Mouse (Mus musculus): ENCODE measurements around the gene Prss48. TPM values are rescaled to one million over a fixed set of nuclear protein-coding genes. Genes with fewer than 3 reads are reported as not detected.

Prss48 gene
- polyA plus RNA-seq (2016; fragmentation: Nextera tagmentation; extraction: Ambion mirVana), result not detected in 2 replicates

DNA sequence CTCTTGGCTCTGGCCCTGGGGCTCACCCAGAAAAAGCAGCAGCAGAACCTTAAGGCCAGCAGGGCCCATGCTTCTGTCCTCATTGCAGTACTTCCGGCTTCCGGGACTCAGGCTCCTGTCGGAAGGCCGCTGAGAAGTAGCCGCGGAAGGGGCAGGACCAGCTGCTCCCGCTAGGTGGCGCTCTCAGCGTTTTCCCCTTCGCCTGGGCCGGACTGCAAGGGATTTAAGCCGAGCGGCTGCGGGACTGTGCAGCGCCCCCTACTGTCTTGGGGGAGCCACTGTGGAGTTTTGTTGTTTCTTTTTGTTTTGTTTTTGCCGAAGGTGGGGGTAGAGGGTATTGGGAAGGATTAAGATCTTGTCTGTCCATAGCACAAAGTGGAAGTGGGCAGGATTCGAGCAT, at the start of gene Prss48:
Gene Prss48, minus strand, starts transcription at position 69 of the 400 bp plus-strand sequence.
- peak within 1 kb of the TSS; percentile 9; the same call in 1 of the 2 replicates for H3K4me2 ChIP-seq
- H3K4me3 ChIP-seq, result no peak within 1 kb of the TSS
- no peaks in the 10 kb centered on the region for H3K36me3 ChIP-seq
- no peaks in the 10 kb centered on the region for H3K27me3 ChIP-seq (replicated peaks)
- peak; percentile 33; the same call in 1 of the 2 replicates for ATAC-seq
- 69% methylated on average over 17 of the region's 17 CpGs for WGBS (ENCODE audit: insufficient replicate concordance)
- H3K9ac ChIP-seq, result no peak within 1 kb of the TSS
- H3K4me1 ChIP-seq, result peaks cover 30% of the 10 kb centered on the region
- 0 out of 2 replicates have a peak, but pooled peaks cover 5% of the 10 kb centered on the region for H3K9me3 ChIP-seq (replicated peaks)
- peak within 1 kb of the TSS; percentile 62 for H3K27ac ChIP-seq

DNA sequence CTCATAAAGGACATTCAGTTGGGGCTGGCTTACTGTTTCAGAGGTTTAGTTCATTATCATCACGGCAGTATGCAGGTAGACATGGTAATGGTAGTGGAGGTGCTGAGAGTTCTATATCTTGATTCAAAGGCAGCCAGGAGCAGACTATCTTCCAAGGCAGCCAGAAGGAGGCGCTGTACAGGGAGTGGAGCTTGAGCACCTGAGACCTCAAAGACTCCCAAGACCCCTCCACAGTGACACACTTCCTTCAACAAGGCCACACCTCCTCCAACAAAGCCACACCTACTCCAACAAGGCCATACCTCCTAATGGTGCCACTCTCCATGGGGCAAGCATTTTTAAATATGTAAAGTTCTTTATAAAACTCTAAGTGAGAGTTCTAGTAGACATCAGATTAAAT, 46.8 kb upstream of the Prss48 start:
- H3K4me3 ChIP-seq, result no peak overlapping the region
- H3K4me1 ChIP-seq, result no peaks in the 10 kb centered on the region
- H3K27me3 ChIP-seq (replicated peaks), result no peaks in the 10 kb centered on the region
- no peaks in the 10 kb centered on the region for H3K9me3 ChIP-seq (replicated peaks)
- 57% methylated on average over 2 of the region's 2 CpGs for WGBS (ENCODE audit: insufficient replicate concordance)
- peaks cover 15% of the 10 kb centered on the region for H3K36me3 ChIP-seq
- H3K9ac ChIP-seq, result no peak overlapping the region
- ATAC-seq, result no peak
- no peak overlapping the region for H3K4me2 ChIP-seq
- H3K27ac ChIP-seq, result no peak overlapping the region

DNA sequence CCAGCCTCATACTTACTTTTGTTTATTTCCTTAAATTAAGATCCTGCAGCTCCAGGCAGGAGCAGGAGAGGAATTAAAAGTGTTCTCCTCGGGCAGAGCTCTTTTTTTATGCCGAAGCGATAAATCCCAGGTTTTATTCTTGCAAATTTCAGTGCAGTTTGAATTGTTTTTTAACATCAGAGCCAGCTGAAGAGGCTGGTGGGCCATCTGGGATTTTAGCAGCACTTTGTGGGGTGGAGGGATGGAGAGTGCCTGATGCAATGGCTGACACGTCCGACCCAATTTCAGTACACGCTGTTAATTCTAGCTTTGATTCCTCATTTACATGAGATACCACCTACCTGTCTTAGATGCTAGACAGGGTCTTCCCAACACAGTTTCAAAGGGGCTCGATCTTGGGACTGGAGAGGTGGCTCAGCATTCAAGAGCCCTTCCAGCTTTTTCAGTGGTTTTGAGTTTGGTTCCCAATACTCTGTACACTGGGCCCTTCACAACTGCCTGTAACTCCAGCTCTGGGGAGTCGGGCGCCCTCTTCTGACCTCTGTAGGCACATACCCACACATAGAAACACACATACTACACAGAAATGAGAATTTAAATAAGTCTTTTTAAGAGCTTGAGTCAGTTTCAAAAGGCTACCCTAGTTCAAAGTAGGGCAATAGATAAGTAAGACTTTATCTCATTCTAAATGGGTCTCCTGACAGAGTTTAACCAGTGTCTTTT, 45.6 kb upstream of the Prss48 start:
- ATAC-seq, result no peak
- H3K4me3 ChIP-seq, result no peak overlapping the region
- no peak overlapping the region for H3K4me2 ChIP-seq
- no peak overlapping the region for H3K27ac ChIP-seq
- no peaks in the 10 kb centered on the region for H3K9me3 ChIP-seq (replicated peaks)
- 81% methylated on average over 9 of the region's 9 CpGs for WGBS (ENCODE audit: insufficient replicate concordance)
- peaks cover 19% of the 10 kb centered on the region for H3K36me3 ChIP-seq
- H3K9ac ChIP-seq, result no peak overlapping the region
- H3K4me1 ChIP-seq, result no peaks in the 10 kb centered on the region
- no peaks in the 10 kb centered on the region for H3K27me3 ChIP-seq (replicated peaks)

DNA sequence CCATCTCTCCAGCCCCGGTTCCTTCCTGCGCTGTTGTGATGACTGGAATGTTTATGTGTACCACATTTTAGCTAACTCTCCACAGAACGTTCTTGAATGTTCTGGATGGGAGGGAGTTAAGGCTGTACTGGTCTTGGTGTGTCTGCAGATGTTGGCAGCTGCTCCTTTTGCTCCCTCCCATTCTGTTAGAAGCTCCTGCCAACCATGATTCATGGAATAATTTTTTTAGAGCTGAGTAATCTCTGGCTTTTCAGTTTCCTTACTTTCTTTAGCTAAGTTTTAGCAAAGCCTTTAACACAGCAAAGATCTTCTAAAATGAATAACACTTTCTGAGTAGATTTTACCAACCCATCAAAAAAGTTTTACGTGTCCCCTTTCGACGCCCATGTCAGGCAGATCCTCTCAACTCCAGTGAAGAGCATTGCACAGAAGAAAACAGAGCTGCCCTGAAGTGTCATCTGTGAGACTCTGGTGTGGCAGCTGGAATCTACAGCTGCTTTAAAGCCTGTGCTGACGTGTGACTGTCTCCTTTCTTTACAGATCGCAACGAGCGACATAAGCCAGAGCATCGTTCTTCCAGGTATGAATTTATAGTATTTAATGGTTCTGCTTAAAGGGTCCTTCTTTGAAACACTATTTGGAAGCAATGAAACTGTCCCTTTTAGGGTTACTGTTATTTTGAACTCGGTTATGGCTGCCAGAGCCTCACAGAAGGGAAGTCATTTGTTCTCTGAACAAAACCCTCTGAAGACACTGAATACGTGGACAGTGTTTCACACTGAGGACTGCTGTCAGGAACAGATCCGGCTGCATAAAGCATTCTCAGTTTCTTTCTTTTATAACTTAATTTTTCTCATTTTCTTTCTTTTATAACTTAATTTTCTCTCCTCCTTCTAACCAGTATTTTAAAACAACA, 38.3 kb upstream of the Prss48 start:
- Histone ChIP-seq H3K27me3 (replicated peaks) (no peaks in the 10 kb centered on the region), H3K4me2 (no peak overlapping the region), H3K4me3 (no peak overlapping the region), H3K36me3 (peaks cover 10% of the 10 kb centered on the region), H3K9ac (no peak overlapping the region), H3K4me1 (0 out of 2 replicates have a peak, but pooled peaks cover 4% of the 10 kb centered on the region), H3K9me3 (replicated peaks) (no peaks in the 10 kb centered on the region), H3K27ac (no peak overlapping the region)
- whole genome bisulfite sequencing (ENCODE audit: insufficient replicate concordance), result 72% methylated on average over 14 of the region's 14 CpGs
- no peak for ATAC-seq

DNA sequence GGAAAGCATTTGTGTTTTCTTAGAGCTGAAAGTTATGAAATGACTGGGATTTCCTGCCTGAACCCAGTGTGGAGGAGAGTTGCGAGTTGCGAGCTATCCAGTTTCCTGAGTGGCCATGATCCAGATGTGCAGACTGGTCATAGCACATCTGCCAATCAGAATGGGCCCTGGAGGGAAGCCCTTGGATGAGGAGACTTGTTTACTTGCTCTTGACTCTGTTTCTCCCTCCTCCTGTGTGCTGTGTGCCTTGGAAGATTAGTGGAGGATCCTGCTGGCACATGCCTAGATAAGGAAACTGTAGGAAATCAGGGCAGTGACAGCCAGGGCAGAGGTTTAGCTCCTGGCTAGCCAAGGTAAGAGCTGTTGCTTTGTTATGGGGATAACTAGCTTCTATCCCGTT, 36.4 kb upstream of the Prss48 start:
- peaks cover 10% of the 10 kb centered on the region for H3K36me3 ChIP-seq
- ATAC-seq, result no peak
- WGBS (ENCODE audit: insufficient replicate concordance), result 57% methylated on average over 3 of the region's 3 CpGs
- no peak overlapping the region for H3K9ac ChIP-seq
- no peak overlapping the region for H3K27ac ChIP-seq
- H3K4me3 ChIP-seq, result no peak overlapping the region
- peaks cover 7% of the 10 kb centered on the region; the same call in 1 of the 2 replicates for H3K4me1 ChIP-seq
- H3K9me3 ChIP-seq (replicated peaks), result no peaks in the 10 kb centered on the region
- H3K27me3 ChIP-seq (replicated peaks), result no peaks in the 10 kb centered on the region
- no peak overlapping the region for H3K4me2 ChIP-seq

DNA sequence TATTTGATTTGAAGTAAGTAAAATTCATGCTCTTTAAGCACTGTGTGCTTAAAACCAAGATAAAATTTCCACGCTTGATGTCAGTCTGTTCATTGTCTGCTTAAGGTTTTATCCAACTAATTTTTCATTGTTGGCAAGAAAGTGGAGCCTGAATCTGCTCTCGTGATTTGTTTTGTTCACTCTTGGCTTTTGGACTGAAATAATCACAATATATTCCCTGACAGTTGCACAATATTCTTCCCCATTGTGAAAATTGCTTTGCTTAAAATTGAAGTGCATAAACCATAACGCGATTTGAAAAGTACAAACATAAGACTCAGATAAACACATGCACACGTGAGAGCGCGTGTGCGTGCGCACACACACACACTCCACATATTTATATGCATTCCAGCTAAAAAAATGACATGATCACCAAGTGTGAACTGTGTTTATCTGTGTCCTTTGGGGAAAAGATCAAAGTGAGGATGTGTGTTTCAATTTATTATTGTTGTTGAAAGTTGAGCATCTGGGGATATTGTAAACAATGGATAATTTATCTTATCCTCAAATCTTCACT, 35.7 kb upstream of the Prss48 start:
- no peaks in the 10 kb centered on the region for H3K9me3 ChIP-seq (replicated peaks)
- H3K36me3 ChIP-seq, result peaks cover 6% of the 10 kb centered on the region
- no peak overlapping the region for H3K9ac ChIP-seq
- H3K27me3 ChIP-seq (replicated peaks), result no peaks in the 10 kb centered on the region
- ATAC-seq, result no peak
- H3K27ac ChIP-seq, result no peak overlapping the region
- WGBS (ENCODE audit: insufficient replicate concordance), result 87% methylated on average over 9 of the region's 9 CpGs
- no peak overlapping the region for H3K4me3 ChIP-seq
- H3K4me2 ChIP-seq, result no peak overlapping the region
- H3K4me1 ChIP-seq, result peaks cover 10% of the 10 kb centered on the region; the same call in 1 of the 2 replicates

DNA sequence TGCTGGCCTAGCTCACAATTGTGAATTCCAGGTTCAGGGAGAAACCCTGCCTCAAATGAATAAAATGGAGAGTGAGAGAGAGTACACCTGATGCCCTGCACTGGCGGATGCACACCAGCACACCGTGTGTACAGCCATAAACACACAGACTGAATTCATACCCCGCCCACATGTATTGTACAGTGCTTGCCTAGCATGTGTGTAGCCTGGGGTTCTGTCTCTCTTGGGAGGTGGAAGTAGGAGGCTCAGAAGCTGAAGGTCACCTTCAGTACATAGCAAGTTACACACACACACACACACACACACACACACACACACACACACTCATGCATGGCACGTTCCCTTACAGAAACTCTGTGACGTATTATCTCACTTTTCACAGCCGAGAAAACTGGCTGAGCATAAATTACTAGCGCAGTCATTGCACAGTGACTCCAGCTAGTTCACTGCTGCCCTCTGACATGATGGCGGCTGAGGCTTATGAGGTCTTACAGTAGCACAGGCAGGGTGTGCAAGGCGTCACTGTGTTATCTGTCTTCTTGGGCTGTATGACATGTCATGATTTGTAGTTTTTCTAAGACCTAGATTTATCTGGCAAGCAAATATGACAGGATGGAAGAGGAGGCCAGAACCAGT, 31.3 kb upstream of the Prss48 start:
- H3K36me3 ChIP-seq, result no peaks in the 10 kb centered on the region
- peaks cover 14% of the 10 kb centered on the region for H3K4me1 ChIP-seq
- H3K4me2 ChIP-seq, result no peak overlapping the region
- H3K27me3 ChIP-seq (replicated peaks), result no peaks in the 10 kb centered on the region
- no peaks in the 10 kb centered on the region for H3K9me3 ChIP-seq (replicated peaks)
- no peak overlapping the region for H3K27ac ChIP-seq
- WGBS (ENCODE audit: insufficient replicate concordance), result 60% methylated on average over 9 of the region's 9 CpGs
- no peak overlapping the region for H3K4me3 ChIP-seq
- ATAC-seq, result no peak
- no peak overlapping the region for H3K9ac ChIP-seq

DNA sequence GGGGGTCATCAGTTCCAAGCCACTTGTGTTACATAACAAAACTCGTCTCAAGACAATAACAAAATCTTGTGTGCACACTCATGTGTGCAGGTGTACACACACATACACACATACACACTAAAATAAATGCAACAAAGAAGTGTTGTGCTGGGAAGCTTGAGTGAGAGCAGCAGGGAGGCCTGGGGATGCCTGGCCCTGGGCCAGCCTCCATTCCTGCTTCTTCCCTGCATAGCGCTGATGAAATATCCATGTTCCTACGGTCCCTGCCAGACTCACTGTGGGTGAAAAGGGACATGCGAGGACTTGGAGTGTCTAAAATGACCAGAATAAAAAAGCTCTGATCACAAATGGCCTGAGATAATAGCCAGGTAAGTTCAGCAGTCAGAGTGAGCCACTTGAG, 28.3 kb upstream of the Prss48 start:
- ATAC-seq, result no peak
- Histone ChIP-seq H3K27ac (no peak overlapping the region), H3K9me3 (replicated peaks) (no peaks in the 10 kb centered on the region), H3K9ac (no peak overlapping the region), H3K4me3 (no peak overlapping the region), H3K4me1 (peaks cover 19% of the 10 kb centered on the region), H3K27me3 (replicated peaks) (no peaks in the 10 kb centered on the region), H3K4me2 (no peak overlapping the region), H3K36me3 (no peaks in the 10 kb centered on the region)
- 71% methylated on average over 4 of the region's 4 CpGs for WGBS (ENCODE audit: insufficient replicate concordance)

DNA sequence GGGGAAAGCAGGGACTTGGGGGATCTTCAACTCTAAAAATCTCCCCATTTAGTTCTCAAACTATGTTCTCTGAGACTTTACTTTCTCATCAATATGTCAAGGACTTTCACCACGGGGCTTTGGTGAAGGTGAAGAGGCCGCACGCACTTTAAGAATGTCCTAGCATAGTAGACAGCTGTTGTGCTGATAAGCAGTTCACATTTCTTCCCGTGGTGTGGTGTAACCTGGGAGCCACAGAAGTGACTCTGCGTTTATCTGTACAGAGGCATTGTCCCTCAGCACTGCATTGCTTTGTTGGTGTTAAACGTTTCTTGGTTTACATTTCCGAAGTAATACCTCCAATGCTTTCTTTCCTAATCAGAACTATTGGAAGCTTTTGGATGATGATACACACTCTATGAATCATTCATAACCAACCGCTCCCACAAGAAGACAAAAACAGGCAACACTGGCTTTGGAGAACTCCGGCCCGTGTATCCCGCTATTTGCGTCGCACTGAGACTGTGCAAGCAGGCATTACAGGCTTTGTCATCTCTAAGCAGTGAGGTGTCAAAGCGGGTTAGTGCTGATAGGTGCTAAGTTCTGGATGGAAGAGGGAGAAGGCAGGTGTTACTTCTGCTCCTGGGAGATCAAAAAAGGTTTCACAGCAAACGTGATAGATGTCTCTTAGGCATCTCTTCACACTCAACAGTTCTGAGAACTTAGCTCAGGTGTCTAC, 26.5 kb upstream of the Prss48 start:
- no peak overlapping the region for H3K27ac ChIP-seq
- no peak overlapping the region for H3K9ac ChIP-seq
- no peak overlapping the region for H3K4me3 ChIP-seq
- ATAC-seq, result peak; percentile 61; the same call in 1 of the 2 replicates
- WGBS (ENCODE audit: insufficient replicate concordance), result 54% methylated on average over 15 of the region's 15 CpGs
- H3K9me3 ChIP-seq (replicated peaks), result no peaks in the 10 kb centered on the region
- H3K4me1 ChIP-seq, result peaks cover 17% of the 10 kb centered on the region
- H3K4me2 ChIP-seq, result no peak overlapping the region
- H3K27me3 ChIP-seq (replicated peaks), result no peaks in the 10 kb centered on the region
- H3K36me3 ChIP-seq, result no peaks in the 10 kb centered on the region

DNA sequence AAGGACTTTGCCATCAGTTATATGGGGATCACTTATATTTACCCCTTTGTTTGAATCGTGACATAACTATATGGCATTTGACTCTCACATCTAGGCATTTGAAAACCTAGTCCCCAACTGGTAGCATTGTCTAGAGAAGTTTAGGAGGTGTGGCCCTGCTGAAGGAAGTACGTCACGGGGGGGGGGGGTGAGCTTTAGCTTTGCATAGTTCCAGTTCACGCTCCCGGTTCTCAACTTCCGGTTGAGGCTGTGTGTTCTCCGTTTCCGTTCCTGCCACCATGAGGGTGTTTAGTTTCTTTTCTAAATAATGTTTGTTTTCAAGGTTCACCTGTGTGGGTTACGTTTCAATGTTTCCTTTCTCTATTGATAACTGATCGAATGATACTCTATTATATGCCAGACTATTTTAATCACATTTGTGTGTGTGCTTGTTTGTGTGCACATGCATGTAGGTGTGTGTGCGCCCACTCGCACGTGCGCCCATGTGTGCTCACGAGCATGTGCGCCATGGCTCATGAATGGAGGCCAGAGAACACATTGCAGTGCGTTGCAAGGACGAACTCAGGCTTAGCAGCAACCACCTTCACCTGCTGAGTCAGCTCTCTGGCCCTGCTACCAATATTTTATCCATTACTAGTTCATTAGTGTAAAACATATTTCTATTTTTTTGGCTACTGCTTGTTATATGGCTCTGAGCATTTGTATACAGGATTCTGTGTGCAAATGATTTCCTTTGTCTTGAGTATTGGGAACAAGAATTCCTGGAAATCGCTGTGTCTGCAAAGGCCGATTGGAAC, 23.2 kb upstream of the Prss48 start:
- ATAC-seq, result no peak
- 85% methylated on average over 20 of the region's 20 CpGs for WGBS (ENCODE audit: insufficient replicate concordance)

More for the DNA sequence above, 23.2 kb upstream of the Prss48 start:
- Histone ChIP-seq H3K4me1 (peaks cover 12% of the 10 kb centered on the region), H3K4me3 (no peak overlapping the region), H3K27me3 (replicated peaks) (no peaks in the 10 kb centered on the region), H3K9ac (no peak overlapping the region), H3K9me3 (replicated peaks) (no peaks in the 10 kb centered on the region), H3K27ac (no peak overlapping the region), H3K4me2 (no peak overlapping the region), H3K36me3 (0 out of 2 replicates have a peak, but pooled peaks cover 5% of the 10 kb centered on the region)
